Mouse (Mus musculus): Measurements from ENCODE around the gene Lhfp.
A peak's percentile ranks its signal among the peaks of the same experiment; 100 is the strongest.
"Not testable (repeated sequence)": the region's sequence is repeated elsewhere in the genome, so short reads cannot be mapped to it uniquely, and the experiment has no call there.

Lhfp gene

GRCm38 (mm10) chr3:53221531-53222272 lies 180.4 kb downstream of the Lhfp start:
- no peak for DNase-seq

GRCm38 (mm10) chr3:53224141-53224540 lies 182.8 kb downstream of the Lhfp start:
- DNase-seq, result no peak

DNA sequence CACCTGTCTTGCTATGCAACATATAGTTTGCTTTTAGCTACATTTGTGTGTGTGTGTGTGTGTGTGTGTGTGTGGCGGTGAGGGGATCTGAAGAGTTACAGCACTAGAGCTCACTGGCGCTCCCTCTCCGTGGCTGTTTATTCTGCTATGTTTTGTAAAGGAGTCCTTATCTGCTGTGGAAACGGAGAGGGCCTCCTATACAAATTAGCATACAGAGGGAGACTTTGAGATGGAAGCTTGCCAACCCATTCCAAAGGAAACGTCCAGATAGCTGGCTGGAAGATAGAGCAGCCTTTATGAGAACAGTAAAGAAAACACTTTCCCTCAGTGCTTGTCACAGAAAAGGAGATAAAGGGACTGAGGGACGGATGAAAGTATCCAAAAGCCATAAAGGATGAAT lies 184.4 kb downstream of the Lhfp start:
- no peak for DNase-seq

DNA sequence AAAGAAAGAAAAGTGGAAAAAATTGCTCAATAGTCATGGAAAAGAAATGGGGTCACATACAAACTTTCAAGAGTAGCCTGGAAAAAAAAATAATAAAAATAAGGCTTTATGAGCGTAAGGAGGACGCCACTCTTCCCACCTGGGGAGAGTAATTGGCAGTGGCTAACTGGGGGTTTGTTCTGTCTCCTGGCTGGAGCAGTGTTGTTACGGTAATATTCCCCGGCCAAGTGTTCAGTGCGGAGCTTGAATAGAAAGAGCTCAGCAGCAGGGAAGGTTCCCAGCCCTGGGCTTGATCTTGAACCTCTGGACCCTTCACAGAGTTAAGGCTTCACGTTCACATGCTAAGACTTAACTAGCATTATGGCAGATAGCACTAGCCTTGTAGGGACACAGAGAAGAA lies 184.9 kb downstream of the Lhfp start:
- DNase-seq, result no peak

GRCm38 (mm10) chr3:53227866-53228265 lies 186.5 kb downstream of the Lhfp start:
- no peak for DNase-seq

DNA sequence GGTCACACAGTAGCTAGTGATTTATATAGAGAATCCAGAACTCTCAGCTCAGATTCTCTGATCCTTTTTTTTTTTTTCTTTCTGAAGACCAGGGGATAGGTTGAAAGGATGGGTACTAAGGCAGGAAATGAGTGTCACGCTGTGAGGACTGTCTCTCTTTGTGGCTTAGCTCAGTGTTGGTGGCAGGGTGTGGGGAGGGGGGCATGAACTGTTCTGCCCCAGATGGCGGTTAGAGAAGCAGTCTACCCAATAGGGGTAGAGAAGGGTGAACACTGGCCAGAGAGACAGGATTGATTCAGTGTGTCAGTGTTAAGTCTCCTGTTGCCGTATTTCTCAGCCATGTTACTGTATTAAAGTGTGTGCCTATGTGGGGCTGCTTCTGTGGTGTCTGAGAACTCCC lies 189.2 kb downstream of the Lhfp start:
- DNase-seq, result no peak

- no peak for DNase-seq
Measured at GRCm38 (mm10) chr3:53231112-53231511, 189.8 kb downstream of the Lhfp start.

DNA sequence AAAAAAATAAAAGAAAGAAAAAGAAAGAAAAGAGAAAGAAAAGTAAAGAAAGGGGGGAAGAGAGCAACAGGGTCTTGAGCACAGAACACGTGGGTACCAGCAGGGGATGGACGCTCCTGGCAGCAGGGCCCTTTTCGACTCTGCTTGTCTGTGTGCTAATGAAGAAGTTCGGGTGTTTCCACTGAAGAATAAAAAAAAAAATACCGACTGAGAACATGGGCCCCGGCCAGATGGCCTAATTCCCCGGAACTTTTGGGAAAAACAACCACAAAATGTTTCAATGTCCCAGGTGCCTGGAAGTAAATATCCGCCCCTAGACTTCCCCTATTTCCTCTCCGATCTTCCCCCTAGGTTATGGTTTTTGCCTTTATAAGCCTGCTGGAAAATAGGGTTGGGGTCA lies 191.1 kb downstream of the Lhfp start:
- not testable (repeated sequence) for DNase-seq

DNA sequence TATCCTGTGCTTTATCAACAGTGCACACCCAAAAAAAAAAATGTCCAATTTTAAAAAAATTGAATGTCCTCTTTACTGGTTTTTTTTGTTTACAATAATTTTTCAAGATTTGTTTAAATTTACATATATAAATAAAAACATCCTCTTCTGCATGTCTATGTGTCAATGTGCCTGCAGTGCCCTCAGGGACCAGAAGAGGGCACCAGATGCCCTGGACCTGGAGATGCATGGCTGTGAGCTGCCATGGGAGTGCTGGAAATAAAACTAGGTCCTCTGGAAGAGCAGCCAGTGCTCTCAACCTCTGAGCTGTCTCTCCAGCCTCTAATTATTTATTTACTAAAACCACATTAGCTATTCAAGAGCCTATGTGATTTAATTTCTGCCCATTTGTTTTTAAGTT lies 193.4 kb downstream of the Lhfp start:
- peak; percentile 39 for DNase-seq

GRCm38 (mm10) chr3:53236471-53236870 lies 195.1 kb downstream of the Lhfp start:
- no peak for DNase-seq

GRCm38 (mm10) chr3:53240150-53240549 lies 198.8 kb downstream of the Lhfp start:
- no peak for DNase-seq

DNA sequence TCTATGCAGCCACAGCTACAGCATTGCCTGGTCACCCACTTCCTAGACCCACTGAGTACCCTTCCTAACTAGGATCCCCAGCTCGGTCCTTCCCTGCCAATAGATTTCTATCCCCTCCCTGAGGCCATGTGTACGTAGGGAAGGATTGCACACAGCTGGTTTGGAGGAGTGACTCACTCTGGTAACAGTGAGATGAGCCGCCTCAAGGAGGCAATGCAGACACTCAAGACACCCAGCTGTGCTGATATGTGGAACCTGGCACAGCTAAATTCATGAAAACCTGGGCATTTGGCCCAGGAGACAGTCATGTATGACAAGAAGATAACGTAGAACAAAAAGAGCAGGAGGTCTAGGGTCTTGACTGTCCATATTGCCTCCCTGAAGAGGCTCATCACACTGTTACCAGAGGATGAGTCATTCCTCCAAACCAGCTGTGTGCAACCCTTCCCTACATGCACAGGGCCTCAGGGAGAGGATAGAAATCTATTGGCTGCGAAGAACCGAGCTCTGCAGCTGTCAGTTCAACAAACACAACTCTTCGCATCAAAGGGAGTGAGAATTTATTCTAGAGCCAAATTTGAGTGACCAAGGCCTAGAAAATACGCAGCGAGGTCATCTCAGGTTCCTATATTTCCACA lies 204.4 kb downstream of the Lhfp start:
- DNase-seq, result no peak

- DNase-seq, result peak; percentile 78
Measured at GRCm38 (mm10) chr3:53247102-53247501, 205.8 kb downstream of the Lhfp start.

DNA sequence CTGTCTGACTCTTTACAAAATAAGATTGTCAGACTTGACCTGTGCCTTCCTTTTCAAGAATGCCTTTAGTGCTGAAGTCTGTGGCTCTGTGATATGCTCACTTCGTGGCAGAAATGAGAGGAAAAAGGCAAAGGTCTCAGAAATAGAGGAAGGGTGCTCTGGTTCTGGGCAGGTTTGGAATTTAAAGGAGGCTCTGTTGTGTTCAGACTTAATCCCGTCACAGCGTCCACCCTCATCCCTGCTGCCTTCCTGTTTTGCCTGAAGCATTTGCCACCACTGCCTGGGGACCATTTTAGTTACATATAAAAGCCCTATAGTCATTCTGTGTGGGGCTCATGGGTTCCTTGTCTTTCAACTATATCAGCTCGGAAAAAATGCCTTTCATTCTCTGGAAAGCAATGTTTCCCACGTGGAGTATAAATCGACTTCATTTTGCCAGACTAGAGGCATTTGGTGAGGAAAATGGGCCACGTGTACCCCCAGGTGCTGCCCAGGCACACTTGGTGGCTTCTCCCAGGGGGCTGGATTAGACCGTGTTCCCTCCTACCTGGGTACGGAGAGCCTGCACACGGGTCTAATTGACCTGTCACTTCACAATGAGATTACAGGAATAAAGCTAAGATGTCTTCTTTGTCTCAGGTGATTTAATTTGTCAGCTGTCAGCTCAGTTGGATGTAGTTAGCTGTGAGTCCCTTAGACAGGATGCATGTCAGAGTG lies 207.0 kb downstream of the Lhfp start:
- DNase-seq, result no peak

- DNase-seq, result no peak
Measured at GRCm38 (mm10) chr3:53252556-53252955, 211.2 kb downstream of the Lhfp start.

DNA sequence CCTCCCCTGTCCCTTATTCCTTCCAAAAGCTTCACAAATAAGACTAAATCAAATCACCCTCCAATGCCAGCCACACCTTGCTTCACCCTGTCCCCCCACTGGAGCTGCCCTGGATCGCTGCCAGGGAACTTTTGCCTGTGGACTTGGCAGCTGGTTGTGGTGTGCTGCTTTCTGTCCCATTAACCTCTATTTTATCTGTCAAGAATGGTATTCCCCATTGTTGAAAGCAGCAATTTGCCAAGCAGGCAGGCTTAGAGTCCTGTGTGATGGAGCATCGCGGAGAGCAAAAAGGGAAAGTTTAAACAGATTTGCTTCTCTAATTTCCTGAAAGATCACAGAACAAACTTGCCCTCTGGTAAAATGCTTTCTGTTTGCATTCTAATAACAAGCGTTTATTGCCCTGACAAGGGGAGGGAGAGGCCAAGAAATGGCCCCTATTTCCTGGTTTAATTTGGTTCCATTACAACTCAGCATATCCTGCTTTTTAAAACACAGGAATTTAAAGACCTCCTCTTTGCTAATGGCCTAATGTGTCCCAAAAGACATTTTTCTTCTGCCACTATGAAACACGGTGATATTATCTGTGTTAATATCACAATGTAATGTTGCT lies 212.0 kb downstream of the Lhfp start:
- DNase-seq, result no peak

GRCm38 (mm10) chr3:53258657-53259158 lies 217.4 kb downstream of the Lhfp start:
- peak; percentile 22 for DNase-seq

DNA sequence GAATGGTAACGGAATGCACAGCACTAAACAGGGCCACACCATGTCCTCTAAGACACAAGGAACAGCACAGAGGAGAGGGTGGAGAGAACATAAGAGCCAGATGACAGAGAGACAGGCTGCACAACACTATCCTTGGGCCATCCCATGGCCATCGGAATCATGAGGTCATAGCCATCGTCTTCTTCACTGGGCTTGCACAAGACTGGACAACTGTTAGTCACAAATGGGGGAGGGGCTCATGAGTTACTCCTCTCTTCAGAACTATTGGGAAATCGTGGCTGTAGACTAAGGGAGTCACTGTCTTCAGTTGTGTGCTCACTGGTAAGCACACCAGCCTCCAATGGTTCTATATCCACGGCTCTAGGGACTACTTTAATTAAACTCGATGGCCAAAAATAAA lies 224.8 kb downstream of the Lhfp start:
- DNase-seq, result no peak

- DNase-seq, result no peak
Measured at GRCm38 (mm10) chr3:53267046-53267445, 225.7 kb downstream of the Lhfp start.

DNA sequence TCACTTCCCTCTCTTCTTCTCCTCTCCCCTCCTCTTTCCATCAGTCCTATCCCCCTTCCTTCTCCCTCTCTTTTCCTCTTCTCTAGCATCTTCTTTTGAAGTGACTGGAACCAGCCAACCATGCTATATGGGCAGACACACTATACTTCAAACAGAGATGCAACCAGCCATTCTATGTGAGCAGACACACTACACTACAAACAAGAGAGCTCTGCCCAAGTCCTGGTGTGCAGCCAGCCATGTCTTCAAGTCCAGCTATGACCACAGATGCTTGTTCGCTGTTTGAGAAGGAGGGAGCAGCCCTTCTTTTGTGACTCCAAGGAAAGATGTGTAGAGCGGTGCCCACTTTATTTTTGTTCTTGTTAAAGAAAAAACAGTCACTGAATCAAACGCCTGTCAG lies 231.9 kb downstream of the Lhfp start:
- no peak for DNase-seq

DNA sequence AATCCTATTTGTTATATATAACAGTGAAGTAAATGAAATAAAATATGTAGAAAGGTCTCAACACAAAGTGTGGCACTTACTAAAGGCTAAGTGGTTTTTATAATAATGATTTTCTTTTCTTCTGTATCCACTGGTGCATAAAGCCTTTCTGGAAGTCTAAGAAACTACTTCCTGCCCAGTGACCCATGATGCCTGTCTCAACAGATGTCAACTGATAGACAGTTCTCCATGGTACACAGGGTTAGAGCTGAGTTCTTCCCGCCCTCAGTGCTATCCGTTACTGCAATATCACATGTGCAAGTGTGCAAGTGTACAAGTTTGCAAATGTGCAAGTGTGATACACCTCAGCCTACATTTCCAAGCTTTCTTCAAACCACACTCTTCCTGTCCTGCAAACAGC lies 236.7 kb downstream of the Lhfp start:
- no peak for DNase-seq

DNA sequence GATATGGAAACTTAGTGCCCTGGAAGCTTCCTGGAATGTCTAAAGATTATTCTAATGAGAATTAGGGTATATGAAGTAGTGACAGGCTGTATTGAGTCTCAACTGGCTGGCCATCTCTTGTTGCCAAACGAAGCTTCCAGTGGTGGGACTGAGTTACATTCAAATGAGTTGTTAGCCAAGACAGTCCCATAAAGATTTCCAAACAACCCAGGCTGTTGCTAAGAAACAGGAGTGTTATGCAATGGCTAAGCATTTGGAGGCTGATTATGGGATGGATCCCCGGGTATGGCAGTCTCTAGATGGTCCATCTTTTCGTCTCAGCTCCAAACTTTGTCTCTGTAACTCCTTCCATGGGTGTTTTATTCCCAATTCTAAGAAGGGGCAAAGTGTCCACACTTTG lies 240.7 kb downstream of the Lhfp start:
- DNase-seq, result not testable (repeated sequence)

- no peak for DNase-seq
Measured at GRCm38 (mm10) chr3:53284023-53284422, 242.7 kb downstream of the Lhfp start.

Data from thymus, postnatal 4 days (tissue).